Mouse (Mus musculus) embryonic facial prominence, embryonic 15.5 days (tissue): Measurements from ENCODE around the gene Acot8. TPM values are rescaled to one million over a fixed set of nuclear protein-coding genes. Genes with fewer than 3 reads are reported as not detected.
A peak's percentile ranks its signal among the peaks of the same experiment; 100 is the strongest.

ENCODE experiments used
- ATAC-seq: fragments of 200-750 bp; cut with Nextera tagmentation; 2 replicates; pipeline ENCODE4 v1.8.0; 2017; ENCODE audit warnings: low read depth, moderate TSS enrichment; ENCODE audit not compliant: insufficient number of reproducible peaks, low FRiP score, low TSS enrichment
- H3K27ac ChIP-seq: fragments of 300-500 bp; sonication (generic); replicated peaks from 2 replicates; pipeline ENCODE4 v1.5.1; 2015; ENCODE audit warnings: mild to moderate bottlenecking, inconsistent platforms
- H3K27me3 ChIP-seq: fragments of 300-500 bp; sonication (generic); 2 replicates; pipeline ENCODE4 v1.6.1; 2015; ENCODE audit warnings: inconsistent platforms
- H3K36me3 ChIP-seq: fragments of 300-500 bp; sonication (generic); 2 replicates; pipeline ENCODE4 v1.6.1; 2015; ENCODE audit warnings: mild to moderate bottlenecking, inconsistent platforms
- H3K4me1 ChIP-seq: fragments of 300-500 bp; sonication (generic); 2 replicates; pipeline ENCODE4 v1.6.1; 2015; ENCODE audit warnings: inconsistent platforms
- H3K4me2 ChIP-seq: fragments of 300-500 bp; sonication (generic); replicated peaks from 2 replicates; pipeline ENCODE4 v1.6.1; 2015; ENCODE audit warnings: mild to moderate bottlenecking, inconsistent platforms
- H3K4me3 ChIP-seq: fragments of 300-500 bp; sonication (generic); replicated peaks from 2 replicates; pipeline ENCODE4 v1.5.1; 2015; ENCODE audit warnings: mild to moderate bottlenecking, inconsistent platforms
- H3K9ac ChIP-seq: fragments of 300-500 bp; sonication (generic); 2 replicates; pipeline ENCODE4 v1.6.1; 2015; ENCODE audit warnings: inconsistent platforms
- H3K9me3 ChIP-seq: fragments of 300-500 bp; sonication (generic); replicated peaks from 2 replicates; pipeline ENCODE4 v1.6.1; 2016; ENCODE audit warnings: inconsistent platforms
- WGBS: fragments of 180-500 bp; shearing (Covaris S2); methylation state at CpG from one replicate; pipeline ENCODE4 v1.1.7; 2015; 5-methylcytosine and 5-hydroxymethylcytosine counted together
- polyA plus RNA-seq: library from polyadenylated mRNA; unstranded; fragments of >200 nt; fragmentation: Nextera tagmentation; extraction: Ambion mirVana; gene quantifications from 2 replicates; pipeline ENCODE4 v1.2.1, GENCODE M21; 2015

Acot8 gene
- 20.7 and 20.9 TPM in 2 replicates for polyA plus RNA-seq

DNA sequence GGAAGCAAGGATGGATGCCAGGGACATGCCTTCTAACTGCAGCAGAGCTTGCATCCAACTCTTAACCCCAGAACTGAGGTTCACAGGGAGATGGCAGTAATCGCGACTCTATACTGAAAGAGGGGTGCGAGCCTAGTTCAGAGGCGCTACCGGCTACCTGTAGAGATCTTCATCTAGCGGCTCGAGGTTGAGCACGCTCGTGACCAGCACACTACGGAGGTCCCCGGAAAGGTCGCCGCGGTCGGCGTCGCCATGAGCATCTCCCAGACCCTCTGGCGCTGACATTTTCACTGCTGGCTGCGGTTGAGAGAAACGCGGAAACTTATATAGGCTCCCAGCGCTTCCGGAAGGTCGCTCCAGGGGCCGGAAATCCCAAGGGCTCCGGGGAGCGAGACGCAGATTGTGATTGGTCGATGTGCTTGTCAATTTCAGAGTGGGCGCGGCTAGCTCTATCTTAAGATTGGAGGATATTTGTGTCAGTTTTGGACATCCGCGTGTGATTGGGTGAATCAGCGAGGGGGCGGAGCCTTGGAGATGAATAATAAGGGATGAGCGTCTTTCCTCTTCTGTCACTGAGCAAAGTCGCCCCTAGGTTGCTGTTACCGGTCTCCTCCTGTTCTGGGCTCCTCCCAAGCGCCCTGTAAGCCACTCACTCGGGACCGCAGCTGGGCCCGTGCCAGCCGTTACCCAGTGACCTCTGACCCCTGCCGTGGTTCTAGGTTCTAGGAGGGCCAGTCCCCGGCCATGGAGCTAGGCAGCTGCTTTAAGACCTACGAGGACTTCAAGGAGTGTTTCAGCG is at the start of gene Acot8, which contains the start of gene Zswim3:
Gene Acot8, minus strand, starts transcription at position 350 of the 799 bp plus-strand sequence.
Gene Zswim3, plus strand, starts transcription at position 566 of the 799 bp plus-strand sequence.
- peaks cover 34% of the 10 kb centered on the region for H3K36me3 ChIP-seq
- peak within 1 kb of the TSS; percentile 83 for H3K9ac ChIP-seq
- no peaks in the 10 kb centered on the region for H3K27me3 ChIP-seq
- peak; percentile 97 for ATAC-seq
- H3K4me3 ChIP-seq = peak within 1 kb of the TSS; percentile 92
- WGBS = under 1% methylated on average over 47 of the region's 47 CpGs
- peaks cover 30% of the 10 kb centered on the region for H3K4me1 ChIP-seq
- H3K4me2 ChIP-seq = peak within 1 kb of the TSS; percentile 82
- no peaks in the 10 kb centered on the region for H3K9me3 ChIP-seq
- H3K27ac ChIP-seq = peak within 1 kb of the TSS; percentile 89

DNA sequence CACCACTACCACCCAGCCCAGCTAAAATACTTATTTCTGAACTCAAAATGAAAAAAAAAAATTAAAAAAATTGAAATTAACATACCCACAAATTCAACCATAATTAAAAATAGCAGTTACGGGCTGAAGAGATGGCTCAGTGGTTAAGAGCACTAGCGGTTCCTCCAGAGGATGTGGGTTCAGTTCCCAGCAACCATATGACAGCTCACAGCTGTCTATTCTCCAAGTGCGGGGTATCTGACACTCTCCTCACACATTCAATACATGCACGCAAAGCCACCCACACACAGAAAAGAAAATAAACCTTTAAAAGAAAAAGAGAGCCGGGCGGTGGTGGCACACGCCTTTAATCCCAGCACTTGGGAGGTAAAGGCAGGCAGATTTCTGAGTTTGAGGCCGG is 45.4 kb upstream of the Acot8 start:
- Histone ChIP-seq H3K9ac (no peak overlapping the region), H3K9me3 (no peaks in the 10 kb centered on the region), H3K27me3 (peaks cover 5% of the 10 kb centered on the region), H3K4me3 (no peak overlapping the region), H3K4me1 (no peaks in the 10 kb centered on the region), H3K36me3 (peaks cover 38% of the 10 kb centered on the region), H3K27ac (no peak overlapping the region), H3K4me2 (no peak overlapping the region)
- no peak for ATAC-seq
- WGBS = 86% methylated on average over 8 of the region's 8 CpGs

DNA sequence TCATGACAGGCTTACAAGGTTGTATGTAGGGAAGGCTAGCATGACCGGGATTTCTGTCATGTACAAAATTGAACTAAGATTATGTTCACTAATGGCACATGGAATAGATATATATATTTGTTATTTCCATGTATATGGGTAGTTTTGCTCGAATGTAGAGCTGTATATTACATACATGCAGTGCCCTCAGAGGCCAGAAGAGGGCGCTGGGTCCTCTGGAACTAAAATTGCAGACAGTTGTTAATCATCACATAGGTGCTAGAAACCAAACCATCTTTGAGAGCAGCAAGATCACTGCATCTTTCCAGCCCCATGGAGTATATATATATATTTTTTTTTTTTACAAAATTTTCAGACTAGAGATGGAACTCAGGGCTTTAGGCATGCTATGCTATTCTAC is 41.1 kb upstream of the Acot8 start:
- Histone ChIP-seq H3K4me2 (no peak overlapping the region), H3K27me3 (no peaks in the 10 kb centered on the region), H3K4me3 (no peak overlapping the region), H3K4me1 (no peaks in the 10 kb centered on the region), H3K9ac (no peak overlapping the region), H3K36me3 (peaks cover 27% of the 10 kb centered on the region; the same call in 1 of the 2 replicates), H3K9me3 (no peaks in the 10 kb centered on the region), H3K27ac (no peak overlapping the region)
- ATAC-seq = no peak
- 53% methylated on average over 3 of the region's 3 CpGs for WGBS

DNA sequence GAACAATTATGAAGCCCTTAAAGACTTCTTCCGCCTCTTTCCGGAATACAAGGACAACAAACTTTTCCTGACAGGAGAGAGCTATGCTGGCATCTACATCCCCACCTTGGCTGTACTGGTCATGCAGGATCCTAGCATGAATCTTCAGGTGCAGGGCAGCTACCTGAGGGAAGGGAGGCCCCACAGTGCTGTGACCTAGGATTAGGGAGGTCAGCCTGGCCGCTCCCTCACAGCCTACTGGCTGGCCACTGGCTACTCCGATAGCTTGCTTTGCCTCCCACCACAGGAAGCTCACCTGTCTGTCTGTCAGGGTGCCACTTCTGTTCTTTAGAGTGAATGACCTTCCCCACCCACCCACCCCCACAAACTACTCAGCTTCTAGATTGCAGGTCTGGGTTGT is 30.5 kb upstream of the Acot8 start:
- Histone ChIP-seq H3K9me3 (no peaks in the 10 kb centered on the region), H3K4me1 (peaks cover 23% of the 10 kb centered on the region), H3K4me2 (peak overlapping the region; percentile 99), H3K27me3 (no peaks in the 10 kb centered on the region), H3K9ac (no peak overlapping the region), H3K36me3 (peaks cover 33% of the 10 kb centered on the region), H3K4me3 (peak overlapping the region; percentile 58; the same call in 1 of the 2 replicates), H3K27ac (no peak overlapping the region)
- WGBS = 86% methylated on average over 4 of the region's 4 CpGs
- ATAC-seq = no peak

DNA sequence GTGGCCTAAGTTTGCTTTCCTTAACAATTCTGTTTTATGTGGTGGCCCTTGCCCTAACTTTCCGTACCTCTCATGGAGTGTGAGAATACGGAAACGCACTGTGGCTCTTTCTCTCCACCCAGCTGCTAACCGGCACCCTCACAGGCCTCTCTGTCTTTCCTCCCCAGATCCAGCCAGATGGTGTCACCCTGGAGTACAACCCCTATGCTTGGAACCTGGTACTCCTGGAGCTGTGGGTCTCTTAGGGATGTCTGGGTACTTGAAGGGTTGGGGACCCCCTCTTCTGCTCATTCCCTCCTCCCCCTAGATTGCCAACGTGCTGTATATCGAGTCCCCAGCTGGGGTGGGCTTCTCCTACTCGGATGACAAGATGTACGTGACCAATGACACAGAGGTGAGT is 29.8 kb upstream of the Acot8 start:
- Histone ChIP-seq H3K27me3 (no peaks in the 10 kb centered on the region), H3K27ac (no peak overlapping the region; the same call in 1 of the 2 replicates), H3K4me1 (peaks cover 23% of the 10 kb centered on the region), H3K9ac (peak overlapping the region; percentile 37), H3K4me2 (peak overlapping the region; percentile 99), H3K4me3 (peak overlapping the region; percentile 58), H3K9me3 (no peaks in the 10 kb centered on the region), H3K36me3 (peaks cover 27% of the 10 kb centered on the region)
- 46% methylated on average over 8 of the region's 8 CpGs for WGBS
- ATAC-seq = no peak

DNA sequence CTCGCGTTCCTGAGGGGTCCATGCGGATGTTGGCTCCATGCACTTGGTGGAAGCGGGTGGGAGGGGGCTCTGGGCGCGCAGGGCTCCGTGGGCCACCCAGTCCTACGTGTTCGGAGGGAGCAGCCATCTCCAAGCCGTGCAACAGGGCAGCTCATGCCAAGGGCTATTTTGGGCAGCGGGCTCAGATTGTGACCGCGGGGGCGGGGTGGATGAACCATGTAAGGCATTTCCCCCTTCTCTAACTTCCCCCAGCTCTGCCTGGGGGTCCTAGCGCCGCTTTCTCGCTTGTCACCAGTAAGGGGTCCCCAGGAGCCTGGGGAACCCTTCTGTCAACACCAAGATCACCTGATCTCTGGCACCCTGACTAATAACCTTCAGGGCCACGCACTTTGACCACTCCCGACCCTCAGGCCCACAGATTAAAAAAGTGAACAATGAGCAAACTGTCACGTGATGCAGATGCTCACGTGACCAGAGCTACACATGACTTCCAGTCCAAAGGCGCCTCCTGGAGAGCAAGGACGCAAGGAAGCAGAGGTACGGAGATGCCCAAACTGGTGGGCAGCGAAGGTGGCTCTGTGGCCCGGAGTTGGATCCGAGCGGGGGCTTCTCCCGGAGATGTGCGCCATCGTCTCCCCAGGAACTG is 28.8 kb upstream of the Acot8 start, which contains the start of gene Neurl2:
Gene Neurl2, minus strand, starts transcription at position 143 of the 646 bp plus-strand sequence.
- ATAC-seq = peak; percentile 79
- under 1% methylated on average over 31 of the region's 31 CpGs for WGBS
- peak within 1 kb of the TSS; percentile 37 for H3K9ac ChIP-seq

DNA sequence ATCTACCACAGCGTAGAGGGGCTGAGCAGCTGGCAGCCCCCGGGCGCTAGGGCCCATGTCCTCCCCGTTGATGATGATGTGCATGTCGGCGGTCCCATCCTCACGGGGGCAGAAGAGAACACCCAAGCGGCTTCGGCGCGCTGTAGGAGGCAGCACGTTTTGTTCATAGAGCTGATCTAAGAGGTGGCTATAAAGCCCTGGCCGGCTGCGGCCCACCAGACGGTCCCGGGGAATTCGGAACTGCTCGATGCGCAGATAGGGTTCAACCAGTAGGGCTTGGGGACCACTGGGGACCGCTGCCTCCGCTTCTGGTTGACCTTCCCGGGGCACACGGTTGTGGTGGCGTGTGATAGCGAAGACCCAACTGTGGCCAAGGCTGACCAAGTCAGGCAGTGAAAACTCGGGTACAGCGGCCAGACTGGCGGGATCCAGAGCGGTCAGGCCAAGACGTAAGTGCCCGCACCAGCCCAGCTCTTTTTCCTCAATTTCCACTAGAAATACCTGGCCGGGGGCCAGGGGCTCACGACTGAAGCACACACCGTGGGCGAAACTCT is 28.1 kb upstream of the Acot8 start, which contains the start of gene Ctsa:
Gene Ctsa, plus strand, starts transcription at position 126 of the 554 bp plus-strand sequence.
- peaks cover 19% of the 10 kb centered on the region for H3K36me3 ChIP-seq
- peaks cover 23% of the 10 kb centered on the region for H3K4me1 ChIP-seq
- peak; percentile 68 for ATAC-seq
- under 1% methylated on average over 35 of the region's 35 CpGs for WGBS
- H3K27ac ChIP-seq = peak within 1 kb of the TSS; percentile 91
- H3K4me2 ChIP-seq = peak within 1 kb of the TSS; percentile 99
- H3K9ac ChIP-seq = peak within 1 kb of the TSS; percentile 37
- H3K9me3 ChIP-seq = no peaks in the 10 kb centered on the region
- peak within 1 kb of the TSS; percentile 58 for H3K4me3 ChIP-seq
- H3K27me3 ChIP-seq = no peaks in the 10 kb centered on the region

More for the DNA sequence above, 28.8 kb upstream of the Acot8 start, which contains the start of gene Neurl2:
- peak within 1 kb of the TSS; percentile 91 for H3K27ac ChIP-seq
- H3K27me3 ChIP-seq = no peaks in the 10 kb centered on the region
- H3K4me2 ChIP-seq = peak within 1 kb of the TSS; percentile 99
- H3K9me3 ChIP-seq = no peaks in the 10 kb centered on the region
- H3K4me3 ChIP-seq = peak within 1 kb of the TSS; percentile 58
- peaks cover 23% of the 10 kb centered on the region for H3K4me1 ChIP-seq
- H3K36me3 ChIP-seq = peaks cover 18% of the 10 kb centered on the region

DNA sequence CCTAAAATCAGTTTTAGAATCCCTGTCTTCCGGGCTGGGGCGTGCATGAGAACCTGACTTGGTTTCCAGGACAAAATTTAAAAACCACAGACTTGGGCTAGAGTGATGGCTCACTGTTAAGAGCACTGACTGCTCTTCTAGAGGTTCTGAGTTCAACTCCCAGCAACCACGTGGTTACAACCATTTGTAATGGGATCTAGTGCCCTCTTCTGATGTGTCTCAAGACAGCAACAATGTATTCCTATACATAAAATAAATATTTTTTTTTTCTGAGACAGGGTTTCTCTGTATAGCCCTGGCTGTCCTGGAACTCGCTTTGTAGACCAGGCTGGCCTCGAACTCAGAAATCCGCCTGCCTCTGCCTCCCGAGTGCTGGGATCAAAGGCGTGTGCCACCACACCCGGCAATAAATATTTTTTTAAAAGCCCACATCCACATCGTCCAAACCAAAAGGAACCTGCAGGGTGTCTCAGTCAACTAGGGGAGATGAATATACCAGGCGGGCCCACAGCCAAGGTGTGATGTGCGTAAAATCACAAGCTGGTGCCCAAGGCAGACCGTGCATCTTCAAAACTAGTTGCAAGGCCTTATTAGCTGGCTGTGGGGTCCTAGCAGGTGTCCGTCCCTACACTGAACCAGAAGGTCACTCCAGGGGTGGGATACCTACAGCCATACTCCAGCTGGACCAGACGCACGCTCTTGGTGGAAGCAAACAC is 27.5 kb upstream of the Acot8 start:
- H3K4me2 ChIP-seq = peak overlapping the region; percentile 99
- H3K9ac ChIP-seq = 0 out of 2 replicates have a peak overlapping the region, but pooled peaks have one; percentile 37
- peak overlapping the region; percentile 58 for H3K4me3 ChIP-seq
- H3K36me3 ChIP-seq = peaks cover 24% of the 10 kb centered on the region
- ATAC-seq = no peak
- no peaks in the 10 kb centered on the region for H3K27me3 ChIP-seq
- H3K27ac ChIP-seq = peak overlapping the region; percentile 91
- H3K4me1 ChIP-seq = peaks cover 23% of the 10 kb centered on the region
- WGBS = 61% methylated on average over 16 of the region's 16 CpGs
- H3K9me3 ChIP-seq = no peaks in the 10 kb centered on the region

DNA sequence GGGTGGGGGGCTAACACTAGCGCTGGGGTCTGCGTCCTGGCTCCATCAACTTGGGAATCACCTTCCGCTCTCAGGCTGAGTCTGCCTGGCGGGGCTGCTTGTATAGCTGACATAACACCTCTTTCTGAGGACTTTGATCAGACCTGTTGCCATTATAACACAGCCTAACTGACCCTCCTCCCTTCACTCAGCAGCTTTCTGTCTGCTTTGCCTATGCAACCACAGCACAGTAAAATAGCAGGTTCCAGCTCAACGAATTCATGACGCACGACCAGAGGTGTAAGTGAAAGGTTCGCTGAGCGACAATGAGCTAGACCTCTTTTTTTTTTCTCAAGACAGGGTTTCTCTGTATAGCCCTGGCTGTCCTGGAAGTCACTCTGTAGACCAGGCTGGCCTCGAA is 26.3 kb upstream of the Acot8 start:
- Histone ChIP-seq H3K36me3 (peaks cover 25% of the 10 kb centered on the region), H3K9ac (no peak overlapping the region), H3K4me2 (no peak overlapping the region), H3K9me3 (no peaks in the 10 kb centered on the region), H3K27me3 (no peaks in the 10 kb centered on the region), H3K4me3 (no peak overlapping the region), H3K27ac (no peak overlapping the region), H3K4me1 (peaks cover 23% of the 10 kb centered on the region)
- ATAC-seq = no peak
- WGBS = 86% methylated on average over 10 of the region's 10 CpGs

DNA sequence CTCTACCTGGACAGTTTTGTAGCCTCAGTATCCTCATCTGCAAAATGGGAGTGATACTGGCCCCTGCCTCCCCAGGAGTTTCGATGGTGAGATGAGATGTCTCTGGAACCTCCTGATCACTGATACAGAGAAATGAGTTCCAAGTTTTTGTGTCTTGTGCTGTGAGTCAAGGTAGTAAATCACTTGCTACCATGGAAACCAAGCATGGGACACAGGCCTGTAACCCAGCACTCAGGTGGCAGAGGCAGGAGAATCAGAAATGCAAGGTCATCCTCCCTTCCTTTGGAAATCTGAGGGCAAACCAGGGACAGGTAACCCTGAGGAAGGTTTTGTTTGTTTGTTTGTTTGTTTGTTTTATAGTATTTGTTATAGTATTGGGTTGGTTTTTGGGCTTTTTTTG is 24.4 kb upstream of the Acot8 start:
- no peak for ATAC-seq
- H3K27ac ChIP-seq = no peak overlapping the region
- no peak overlapping the region for H3K4me2 ChIP-seq
- H3K9me3 ChIP-seq = no peaks in the 10 kb centered on the region
- peaks cover 16% of the 10 kb centered on the region for H3K4me1 ChIP-seq
- no peak overlapping the region for H3K9ac ChIP-seq
- WGBS = 95% methylated on average over 1 of the region's 1 CpGs
- H3K27me3 ChIP-seq = no peaks in the 10 kb centered on the region
- H3K36me3 ChIP-seq = peaks cover 40% of the 10 kb centered on the region
- H3K4me3 ChIP-seq = no peak overlapping the region
